Mouse (Mus musculus) myocyte (in vitro differentiated cells): ENCODE measurements at regions not wholly inside any gene's neighbourhood (a gene's known extent, or its start where the extent isn't known, plus 50 kb on each side); places are given as distances from the start of the nearest gene placed in this dataset.

Experiments
- CEBPB ChIP-seq: IDR thresholded peaks from 2 replicates; pipeline ENCODE4 v1.6.1; 2011; ENCODE audit warnings: mild to moderate bottlenecking, moderate library complexity; ENCODE audit not compliant: poor library complexity, insufficient read depth, severe bottlenecking
- E2F4 ChIP-seq: IDR thresholded peaks from one replicate; pipeline ENCODE4 v1.6.1; 2011; ENCODE audit warnings: mild to moderate bottlenecking, control low read depth, moderate library complexity; ENCODE audit not compliant: insufficient read depth
- MAX ChIP-seq: IDR thresholded peaks from one replicate; pipeline ENCODE4 v1.6.1; 2011; ENCODE audit warnings: low read depth, mild to moderate bottlenecking, control low read depth
- MYOD1 ChIP-seq, 3 experiments: IDR thresholded peaks; one replicate each; pipeline ENCODE4 v1.6.1; 2011; ENCODE audit warnings: control low read depth in 2 of 3, low read depth in 2 of 3, mild to moderate bottlenecking in 2 of 3, moderate library complexity in 1 of 3; ENCODE audit not compliant: insufficient read length in 2 of 3, control insufficient read depth in 1 of 3
- MYOG ChIP-seq, 3 experiments: IDR thresholded peaks; one replicate each; pipeline ENCODE4 v1.6.1; 2011; ENCODE audit warnings: control low read depth in 2 of 3, low read depth in 2 of 3, mild to moderate bottlenecking in 2 of 3; ENCODE audit not compliant: insufficient read length in 2 of 3, control insufficient read depth in 1 of 3, insufficient read depth in 1 of 3
- POLR2A ChIP-seq: IDR thresholded peaks from one replicate; pipeline ENCODE4 v1.6.1; 2011; ENCODE audit warnings: low read depth, mild to moderate bottlenecking, control low read depth, moderate library complexity; ENCODE audit not compliant: insufficient read length
- POLR2AphosphoS2 ChIP-seq: IDR thresholded peaks from one replicate; pipeline ENCODE4 v1.6.1; 2011; ENCODE audit warnings: low read depth, control low read depth; ENCODE audit not compliant: insufficient read length
- TCF12 ChIP-seq: IDR thresholded peaks from one replicate; pipeline ENCODE4 v1.6.1; 2011; ENCODE audit warnings: mild to moderate bottlenecking, control low read depth; ENCODE audit not compliant: poor library complexity, insufficient read depth, severe bottlenecking

DNA sequence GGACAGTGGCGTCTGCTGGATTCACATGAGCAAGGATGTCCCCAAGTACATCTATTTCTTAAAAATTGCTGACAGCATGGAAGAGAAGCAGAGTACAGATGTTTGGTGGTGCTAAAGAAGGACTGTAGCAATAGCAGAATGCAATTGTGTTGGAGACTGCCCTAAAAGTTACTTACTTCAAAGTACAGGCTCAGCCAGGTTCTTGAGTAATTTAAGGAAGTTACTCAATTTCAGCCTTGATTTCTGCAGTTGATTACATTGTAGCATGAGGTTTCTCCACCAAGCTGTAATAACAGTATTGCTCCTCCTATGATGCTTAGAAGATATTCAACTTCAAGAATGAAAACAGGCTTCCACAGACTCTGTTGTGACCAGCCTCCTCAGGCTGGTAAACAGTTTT, 96.1 kb downstream of the Lurap1l start:
- TF ChIP-seq POLR2A: no peak
- TF ChIP-seq MAX: no peak
- no peak for TF ChIP-seq POLR2AphosphoS2
- TF ChIP-seq E2F4: no peak
- no peak for TF ChIP-seq TCF12
- TF ChIP-seq CEBPB: no peak
- TF ChIP-seq MYOD1 (IDR thresholded peaks at IDR 0.05; ENCODE audit: control insufficient read depth in 1 of 3, insufficient read length in 2 of 3, low read depth in 2 of 3): no peak
- TF ChIP-seq MYOG (IDR thresholded peaks at IDR 0.05; ENCODE audit: control insufficient read depth in 1 of 3, insufficient read depth in 1 of 3, insufficient read length in 2 of 3, low read depth in 2 of 3): no peak
